In genomic region chr6:29916530-29917382, GRCm38 (mm10) we compare ENCODE assay signal across 8 mouse cellular contexts. TPM values are rescaled to one million over a fixed set of nuclear protein-coding genes. Genes with fewer than 3 reads are reported as not detected.
DNase-seq lines count a peak whose midpoint lies in the region; ATAC-seq and TF ChIP-seq lines count a peak whose summit lies in the region.

Gene Strip2, plus strand, starts transcription at chr6:29917012.

- ATAC-seq in G1E (ENCODE audit: extremely low read depth, insufficient number of reproducible peaks, low FRiP score, poor library complexity, severe bottlenecking) = peak; percentile 93
- ATAC-seq in forebrain, embryonic 15.5 days (replicated peaks) = peak; percentile 99
- ATAC-seq in liver, postnatal 0 days = peak; percentile 97
- ATAC-seq in neural tube, embryonic 13.5 days (ENCODE audit: low read depth) = peak; percentile 99

- no peak for TF ChIP-seq EP300 in liver, postnatal 0 days (IDR thresholded peaks at IDR 0.05; ENCODE audit: low read depth)

- peaks cover 26% of the 10 kb centered on the region for H3K27me3 ChIP-seq in G1E (ENCODE audit: insufficient read depth, low read length)
- H3K27me3 ChIP-seq in forebrain, embryonic 15.5 days = peaks cover 15% of the 10 kb centered on the region; the same call in 1 of the 2 replicates
- H3K27me3 ChIP-seq in liver, postnatal 0 days (ENCODE audit: insufficient read depth, low read length) = peaks cover 33% of the 10 kb centered on the region
- H3K27me3 ChIP-seq in neural tube, embryonic 13.5 days = peaks cover 46% of the 10 kb centered on the region

- no peak for TF ChIP-seq CTCF in G1E (IDR thresholded peaks at IDR 0.05; ENCODE audit: low read depth, low read length)
- TF ChIP-seq CTCF in liver, postnatal 0 days (IDR thresholded peaks at IDR 0.05; ENCODE audit: low read depth) = no peak

- intact Hi-C loops in heart, postnatal 25 days (cut with DNase I) = no loop called here

- WGBS in forebrain, embryonic 15.5 days = under 1% methylated on average over 67 of the region's 67 CpGs
- under 1% methylated on average over 67 of the region's 67 CpGs for whole genome bisulfite sequencing in liver, postnatal 0 days (ENCODE audit: insufficient replicate concordance)
- under 1% methylated on average over 63 of the region's 67 CpGs for WGBS in neural tube, embryonic 13.5 days

- H3K9ac ChIP-seq in forebrain, embryonic 15.5 days (replicated peaks) = peak within 1 kb of the TSS; percentile 61
- H3K9ac ChIP-seq in liver, postnatal 0 days (replicated peaks) = peak within 1 kb of the TSS; percentile 72
- H3K9ac ChIP-seq in neural tube, embryonic 13.5 days = peak within 1 kb of the TSS; percentile 67

- peaks cover 2% of the 10 kb centered on the region for H3K36me3 ChIP-seq in G1E (replicated peaks)
- H3K36me3 ChIP-seq in forebrain, embryonic 15.5 days = no peaks in the 10 kb centered on the region
- no peaks in the 10 kb centered on the region for H3K36me3 ChIP-seq in liver, postnatal 0 days (replicated peaks; ENCODE audit: insufficient read depth, low read length)
- no peaks in the 10 kb centered on the region for H3K36me3 ChIP-seq in neural tube, embryonic 13.5 days

- no peak within 1 kb of the TSS; the same call in 1 of the 2 replicates for H3K27ac ChIP-seq in forebrain, embryonic 15.5 days (replicated peaks)
- H3K27ac ChIP-seq in liver, postnatal 0 days (ENCODE audit: low read depth) = no peak within 1 kb of the TSS
- no peak within 1 kb of the TSS; the same call in 1 of the 2 replicates for H3K27ac ChIP-seq in neural tube, embryonic 13.5 days (replicated peaks)

- peak within 1 kb of the TSS; percentile 90 for H3K4me3 ChIP-seq in G1E (ENCODE audit: low read depth, low read length)
- H3K4me3 ChIP-seq in forebrain, embryonic 15.5 days = peak within 1 kb of the TSS; percentile 78
- H3K4me3 ChIP-seq in liver, postnatal 0 days (ENCODE audit: low read depth, low read length) = peak within 1 kb of the TSS; percentile 80
- peak within 1 kb of the TSS; percentile 60 for H3K4me3 ChIP-seq in neural tube, embryonic 13.5 days

- H3K9me3 ChIP-seq in G1E (replicated peaks) = no peaks in the 10 kb centered on the region
- no peaks in the 10 kb centered on the region for H3K9me3 ChIP-seq in forebrain, embryonic 15.5 days
- no peaks in the 10 kb centered on the region for H3K9me3 ChIP-seq in liver, postnatal 0 days (ENCODE audit: low read length)
- no peaks in the 10 kb centered on the region for H3K9me3 ChIP-seq in neural tube, embryonic 13.5 days

- H3K4me1 ChIP-seq in G1E (ENCODE audit: insufficient read depth, low read depth, low read length) = peaks cover 16% of the 10 kb centered on the region
- peaks cover 9% of the 10 kb centered on the region for H3K4me1 ChIP-seq in forebrain, embryonic 15.5 days
- peaks cover 12% of the 10 kb centered on the region for H3K4me1 ChIP-seq in liver, postnatal 0 days (ENCODE audit: insufficient read depth)
- peaks cover 15% of the 10 kb centered on the region for H3K4me1 ChIP-seq in neural tube, embryonic 13.5 days (replicated peaks)

- peak within 1 kb of the TSS; percentile 91 for H3K4me2 ChIP-seq in forebrain, embryonic 15.5 days (replicated peaks)
- H3K4me2 ChIP-seq in liver, postnatal 0 days (ENCODE audit: low read depth, low read length) = peak within 1 kb of the TSS; percentile 100
- peak within 1 kb of the TSS; percentile 93 for H3K4me2 ChIP-seq in neural tube, embryonic 13.5 days

- DNase-seq in G1E (ENCODE audit: low spot score) = peak; percentile 91
- peak; percentile 91 for DNase-seq in cerebellum, adult 11-12 months
- peak; percentile 85 for DNase-seq in heart, postnatal 25 days (ENCODE audit: low spot score)
- peak; percentile 90 for DNase-seq in layer of hippocampus, adult 11-12 months (ENCODE audit: low spot score)
- peak; percentile 94 for DNase-seq in liver, postnatal 0 days
- peak; percentile 57 for DNase-seq in telencephalon, adult 2 months (ENCODE audit: low read depth, low spot score)

RNA-seq across cellular contexts. Expression of gene Strip2, which starts in this region (rescaled TPM):
- total RNA-seq in G1E (2014; fragmentation: Nextera tagmentation) (0.30 and 0.34 TPM in 2 replicates), G1E (2017) (0.76 and 0.93 TPM in 2 replicates)
- polyA plus RNA-seq in G1E (2012) = 0.02 and 0.03 TPM in 2 replicates
- polyA plus RNA-seq in forebrain, embryonic 15.5 days (2015; fragmentation: Nextera tagmentation; extraction: Ambion mirVana) = 2.4 and 3.0 TPM in 2 replicates
- 10 to 100 TPM; 52.9 to 63.3 TPM for total RNA-seq in heart, postnatal 25 days (2021)
- 0.20 and 0.23 TPM in 2 replicates for polyA plus RNA-seq in liver, postnatal 0 days (2015; fragmentation: Nextera tagmentation; extraction: Ambion mirVana)
- 1.5 and 1.7 TPM in 2 replicates for polyA plus RNA-seq in neural tube, embryonic 13.5 days (2015; fragmentation: Nextera tagmentation; extraction: Ambion mirVana)

Comparison
In these comparisons a context has a peak if more than half of its experiments do, and no peak if none do; other contexts are left out.
1. RNA of gene Strip2 (total RNA-seq): 52.9 to 63.3 TPM in heart, postnatal 25 days; 0.30 to 0.93 TPM in G1E; every median in the first group is over 10 times any median in the second.
2. Peak in DNase-seq, ATAC-seq and H3K4me3 ChIP-seq in G1E; RNA of the gene not detected or under 1 TPM.
3. Peak in DNase-seq, ATAC-seq, H3K4me3 ChIP-seq, H3K9ac ChIP-seq and H3K4me2 ChIP-seq in liver, postnatal 0 days; RNA of the gene not detected or under 1 TPM.
4. Peak in every context shown above with its lines, with median percentiles within 50 percentile points of each other: ATAC-seq, DNase-seq, H3K4me3 ChIP-seq, H3K4me2 ChIP-seq and H3K9ac ChIP-seq.